ENCODE assay signal across 21 mouse cellular contexts in genomic region chrX:19283078-19283477, GRCm38 (mm10).
DNase-seq lines count a peak whose midpoint lies in the region; ATAC-seq lines count a peak whose summit lies in the region.
"Had no signal": no experiment of that assay in that cellular context is flagged by ENCODE, and none has a peak within 500 bp of the region (broad histone marks: within the 10 kb centered on the region; RNA-seq: fewer than 3 reads in every experiment).

No protein-coding gene starts in this region.

- no peak overlapping the region for H3K4me2 ChIP-seq in kidney, embryonic 15.5 days
- H3K4me2 ChIP-seq: embryonic facial prominence, embryonic 12.5 days; hindbrain, embryonic 13.5 days; limb, embryonic 13.5 days; liver, embryonic 12.5 days had no signal

- H3K4me1 ChIP-seq in kidney, embryonic 15.5 days, result no peaks in the 10 kb centered on the region
- H3K4me1 ChIP-seq: embryonic facial prominence, embryonic 12.5 days; hindbrain, embryonic 13.5 days; limb, embryonic 13.5 days; liver, embryonic 12.5 days had no signal

- no peak for DNase-seq in kidney, postnatal 4 days
- peak; percentile 9 for DNase-seq in 416B (ENCODE audit: low read depth)
- peak; percentile 3 for DNase-seq in NIH3T3 (ENCODE audit: low read depth)
- no peak for DNase-seq in spleen, postnatal 36 days (ENCODE audit: low spot score in 2 of 2)
- no peak for DNase-seq in left cerebral cortex, adult 8-10 months (ENCODE audit: low spot score in 2 of 2)
- DNase-seq in layer of hippocampus, adult 8-10 months (ENCODE audit: low spot score in 2 of 2), result no peak
- DNase-seq: adrenal gland, adult 8-10 months; cerebellum, adult 2 months; cerebellum, postnatal 36 days; forebrain, postnatal 0 days; lung, adult 18-20 months; midbrain, embryonic 14.5 days; thymus, adult 2 months had no signal

- ATAC-seq in kidney, embryonic 15.5 days (replicated peaks; ENCODE audit: low FRiP score), result peak; percentile 89
- peak; percentile 28 for ATAC-seq in inflammation-experienced regulatory T-cells, adult 6 months
- ATAC-seq: forebrain, postnatal 0 days; liver, embryonic 12.5 days had no signal

- no peak overlapping the region for H3K9ac ChIP-seq in kidney, embryonic 15.5 days
- H3K9ac ChIP-seq: embryonic facial prominence, embryonic 12.5 days; forebrain, postnatal 0 days; hindbrain, embryonic 13.5 days; limb, embryonic 13.5 days; liver, embryonic 12.5 days had no signal

- no peak overlapping the region for H3K4me3 ChIP-seq in kidney, embryonic 15.5 days (replicated peaks)
- H3K4me3 ChIP-seq: embryonic facial prominence, embryonic 12.5 days; hindbrain, embryonic 13.5 days; limb, embryonic 13.5 days; liver, embryonic 12.5 days had no signal

- no peak overlapping the region for H3K27ac ChIP-seq in kidney, embryonic 15.5 days
- H3K27ac ChIP-seq: embryonic facial prominence, embryonic 12.5 days; hindbrain, embryonic 13.5 days; limb, embryonic 13.5 days; liver, embryonic 12.5 days had no signal

- no peaks in the 10 kb centered on the region for H3K36me3 ChIP-seq in kidney, embryonic 15.5 days
- H3K36me3 ChIP-seq: embryonic facial prominence, embryonic 12.5 days; G1E; hindbrain, embryonic 13.5 days; limb, embryonic 13.5 days; liver, embryonic 12.5 days had no signal

- H3K9me3 ChIP-seq in kidney, embryonic 15.5 days (replicated peaks), result no peaks in the 10 kb centered on the region
- H3K9me3 ChIP-seq: embryonic facial prominence, embryonic 12.5 days; G1E; hindbrain, embryonic 13.5 days; limb, embryonic 13.5 days; liver, embryonic 12.5 days had no signal

- 30% methylated on average over 3 of the region's 3 CpGs for WGBS in kidney, embryonic 15.5 days

- H3K27me3 ChIP-seq in kidney, embryonic 15.5 days, result no peaks in the 10 kb centered on the region
- H3K27me3 ChIP-seq: CH12.LX; embryonic facial prominence, embryonic 12.5 days; hindbrain, embryonic 13.5 days; limb, embryonic 13.5 days; liver, embryonic 12.5 days had no signal

Comparison
In these comparisons a context has a peak if more than half of its experiments do, and no peak if none do; other contexts are left out.
1. DNase-seq: peak in 416B (single experiment) and NIH3T3 (single experiment); none in kidney, postnatal 4 days (0 of 2), spleen, postnatal 36 days (0 of 2), left cerebral cortex, adult 8-10 months (0 of 2) and layer of hippocampus, adult 8-10 months (0 of 2).